Mouse (Mus musculus): ENCODE results near the gene Sall1. TPM values are rescaled to one million over a fixed set of nuclear protein-coding genes. Genes with fewer than 3 reads are reported as not detected.

The Sall1 gene
- polyA plus RNA-seq (2016; fragmentation: Nextera tagmentation; extraction: Ambion mirVana), result 11.1 and 17.8 TPM in 2 replicates

DNA sequence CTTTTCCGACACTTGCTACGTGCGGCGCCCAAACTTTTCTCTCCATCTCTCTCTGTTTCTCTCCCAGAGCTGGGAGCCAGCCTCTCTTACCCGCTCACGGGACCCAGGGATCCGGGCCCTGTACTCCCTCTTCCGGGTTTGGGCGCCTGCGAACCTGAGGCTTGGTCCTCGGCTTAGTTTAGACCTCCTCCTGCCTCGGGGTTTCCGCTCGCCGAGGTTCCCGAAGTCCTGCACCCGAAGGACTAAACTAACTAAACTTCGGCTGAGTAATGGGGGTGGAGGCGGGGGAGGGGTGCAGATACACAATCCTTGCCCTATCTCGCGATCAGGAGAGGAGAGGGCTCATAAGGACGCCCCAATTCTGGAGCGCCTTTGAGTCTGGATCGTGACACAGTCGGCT is at the start of gene Sall1:
Gene Sall1 (minus strand): TSS at position 223 of the 400 bp plus-strand sequence.
- peaks cover 77% of the 10 kb centered on the region for H3K4me1 ChIP-seq (replicated peaks)

DNA sequence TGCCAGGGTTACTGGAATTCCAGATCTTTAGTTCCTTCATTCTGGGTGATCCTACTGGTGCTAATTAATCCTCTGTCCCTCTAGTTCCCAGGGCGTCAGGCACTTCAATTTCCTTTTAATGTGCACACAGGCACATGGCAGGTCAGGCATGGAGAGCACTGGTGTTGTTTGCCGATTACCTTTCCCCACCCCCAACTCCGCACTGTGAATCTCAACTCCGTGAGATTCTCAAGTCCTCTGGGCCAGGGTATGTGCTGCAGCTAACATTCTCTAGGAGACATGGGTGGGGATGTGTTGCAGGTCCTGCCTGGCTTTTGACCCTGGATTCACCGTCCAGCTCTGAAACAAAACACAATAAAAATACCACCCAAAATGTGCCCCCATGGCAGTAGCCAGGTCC is 46.0 kb upstream of the Sall1 start:
- Histone ChIP-seq H3K36me3 (no peaks in the 10 kb centered on the region), H3K27me3 (ENCODE audit: insufficient read depth, poor library complexity, severe bottlenecking) (no peaks in the 10 kb centered on the region), H3K27ac (no peak overlapping the region), H3K9me3 (no peaks in the 10 kb centered on the region), H3K4me3 (no peak overlapping the region), H3K4me1 (replicated peaks) (peaks cover 10% of the 10 kb centered on the region)
- WGBS, result 49% methylated on average over 5 of the region's 5 CpGs
- no peak for DNase-seq (ENCODE audit: low spot score)

More for the DNA sequence above, at the start of gene Sall1:
- Histone ChIP-seq H3K27me3 (ENCODE audit: insufficient read depth, poor library complexity, severe bottlenecking) (peaks cover 83% of the 10 kb centered on the region), H3K9me3 (no peaks in the 10 kb centered on the region), H3K4me3 (peak within 1 kb of the TSS; percentile 84), H3K36me3 (no peaks in the 10 kb centered on the region), H3K27ac (peak within 1 kb of the TSS; percentile 98)
- WGBS, result under 1% methylated on average over 25 of the region's 25 CpGs
- DNase-seq (ENCODE audit: low spot score), result no peak

DNA sequence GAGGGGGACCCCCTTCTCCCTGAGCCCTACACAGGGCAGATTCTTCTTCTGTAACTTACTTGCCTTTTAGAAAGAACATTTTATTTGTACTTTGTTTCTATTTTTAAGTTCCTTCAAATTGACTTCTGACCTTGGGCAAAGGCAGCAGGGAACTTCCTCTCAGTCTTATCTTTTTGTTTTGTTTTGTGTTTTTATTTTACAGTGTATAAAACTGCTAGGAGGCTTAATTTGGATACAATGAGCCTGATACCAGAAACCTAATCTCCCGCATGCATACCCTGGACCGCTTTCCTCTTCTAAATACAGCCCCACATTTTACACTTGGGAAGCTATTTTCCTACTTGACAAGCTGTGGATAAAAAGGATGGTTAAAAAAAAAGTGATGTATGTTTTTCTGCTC is 35.2 kb upstream of the Sall1 start:
- peaks cover 8% of the 10 kb centered on the region; the same call in 1 of the 2 replicates for H3K27me3 ChIP-seq (ENCODE audit: insufficient read depth, poor library complexity, severe bottlenecking)
- no peaks in the 10 kb centered on the region for H3K36me3 ChIP-seq
- no peaks in the 10 kb centered on the region for H3K9me3 ChIP-seq
- WGBS, result 84% methylated on average over 2 of the region's 2 CpGs
- H3K4me1 ChIP-seq (replicated peaks), result peaks cover 11% of the 10 kb centered on the region; the same call in 1 of the 2 replicates
- no peak overlapping the region for H3K27ac ChIP-seq
- no peak for DNase-seq (ENCODE audit: low spot score)
- H3K4me3 ChIP-seq, result no peak overlapping the region

DNA sequence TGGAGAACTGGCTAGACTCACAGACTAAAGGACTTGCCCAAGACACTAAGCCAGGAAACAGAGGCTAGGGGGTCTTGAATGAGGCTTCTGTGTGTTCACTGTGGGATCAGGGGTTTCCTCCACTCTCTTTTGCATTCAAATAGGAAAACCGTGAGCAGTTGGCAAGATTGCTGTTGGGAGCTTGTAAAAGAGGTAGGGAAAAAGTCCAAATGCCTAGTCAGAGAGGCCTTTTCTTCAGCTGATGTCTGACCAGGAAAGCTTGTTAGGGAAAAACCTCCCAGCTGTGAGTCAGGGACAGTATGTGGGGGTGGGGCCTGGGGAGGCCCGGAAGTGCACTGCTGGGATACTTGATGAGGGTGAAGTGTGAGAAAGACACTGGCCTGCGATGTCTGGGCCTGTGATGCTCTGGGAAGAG is 29.0 kb upstream of the Sall1 start:
- no peak for DNase-seq (ENCODE audit: low spot score)
- 16% methylated on average over 3 of the region's 3 CpGs for WGBS
- Histone ChIP-seq H3K4me1 (replicated peaks) (peaks cover 15% of the 10 kb centered on the region), H3K27me3 (ENCODE audit: insufficient read depth, poor library complexity, severe bottlenecking) (no peaks in the 10 kb centered on the region), H3K9me3 (no peaks in the 10 kb centered on the region), H3K4me3 (no peak overlapping the region), H3K27ac (peak overlapping the region; percentile 50; the same call in 1 of the 2 replicates), H3K36me3 (no peaks in the 10 kb centered on the region)

GRCm38 (mm10) chr8:89067499-89067898 is 23.5 kb upstream of the Sall1 start:
- Histone ChIP-seq H3K27ac (no peak overlapping the region), H3K9me3 (no peaks in the 10 kb centered on the region), H3K4me3 (no peak overlapping the region), H3K27me3 (ENCODE audit: insufficient read depth, poor library complexity, severe bottlenecking) (no peaks in the 10 kb centered on the region), H3K4me1 (replicated peaks) (peaks cover 6% of the 10 kb centered on the region), H3K36me3 (no peaks in the 10 kb centered on the region)
- DNase-seq (ENCODE audit: low spot score), result no peak
- WGBS, result 82% methylated on average over 3 of the region's 3 CpGs

- WGBS, result 55% methylated on average over 9 of the region's 9 CpGs
- H3K27ac ChIP-seq, result no peak overlapping the region
- DNase-seq (ENCODE audit: low spot score), result no peak
Measured at GRCm38 (mm10) chr8:89064042-89064441, 20.1 kb upstream of the Sall1 start.

DNA sequence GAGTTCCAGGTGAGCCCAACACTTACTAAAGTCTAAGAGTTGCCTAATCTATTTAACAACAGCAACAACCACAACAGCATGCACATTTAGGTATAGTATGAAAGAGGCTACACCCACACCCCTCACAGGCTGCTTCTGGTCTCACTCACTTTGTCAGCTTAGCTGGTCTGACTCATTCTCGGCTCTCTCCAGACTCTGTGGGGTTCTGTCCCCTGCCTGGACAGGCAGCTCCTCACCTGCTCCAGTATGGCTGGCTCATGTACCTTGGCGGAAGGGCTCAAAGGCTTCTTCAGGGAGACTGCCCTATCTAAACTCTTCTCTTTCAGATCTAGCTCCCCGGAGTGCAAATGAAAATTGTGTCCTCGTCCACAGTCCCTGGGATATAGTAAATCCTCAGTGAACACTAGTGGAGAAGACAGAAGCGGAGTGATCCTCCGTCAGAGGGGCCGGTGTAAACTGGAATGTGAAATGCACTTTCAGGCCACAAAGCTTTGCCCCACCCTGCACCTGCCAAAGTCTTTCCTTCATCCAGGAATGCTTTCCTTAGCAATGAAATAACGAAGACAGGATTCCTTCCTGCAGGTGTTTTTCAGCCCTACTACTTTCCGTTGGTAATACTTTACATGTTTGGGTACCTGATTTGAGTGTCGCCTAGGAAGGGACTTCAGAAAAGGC is 19.5 kb upstream of the Sall1 start:
- Histone ChIP-seq H3K4me1 (replicated peaks) (peaks cover 11% of the 10 kb centered on the region), H3K4me3 (no peak overlapping the region), H3K27ac (no peak overlapping the region), H3K9me3 (no peaks in the 10 kb centered on the region), H3K36me3 (no peaks in the 10 kb centered on the region), H3K27me3 (ENCODE audit: insufficient read depth, poor library complexity, severe bottlenecking) (no peaks in the 10 kb centered on the region)
- 78% methylated on average over 10 of the region's 10 CpGs for WGBS
- DNase-seq (ENCODE audit: low spot score), result no peak

More at GRCm38 (mm10) chr8:89064042-89064441, 20.1 kb upstream of the Sall1 start:
- H3K9me3 ChIP-seq, result no peaks in the 10 kb centered on the region
- peaks cover 9% of the 10 kb centered on the region for H3K4me1 ChIP-seq (replicated peaks)
- H3K27me3 ChIP-seq (ENCODE audit: insufficient read depth, poor library complexity, severe bottlenecking), result no peaks in the 10 kb centered on the region
- H3K4me3 ChIP-seq, result no peak overlapping the region
- no peaks in the 10 kb centered on the region for H3K36me3 ChIP-seq

DNA sequence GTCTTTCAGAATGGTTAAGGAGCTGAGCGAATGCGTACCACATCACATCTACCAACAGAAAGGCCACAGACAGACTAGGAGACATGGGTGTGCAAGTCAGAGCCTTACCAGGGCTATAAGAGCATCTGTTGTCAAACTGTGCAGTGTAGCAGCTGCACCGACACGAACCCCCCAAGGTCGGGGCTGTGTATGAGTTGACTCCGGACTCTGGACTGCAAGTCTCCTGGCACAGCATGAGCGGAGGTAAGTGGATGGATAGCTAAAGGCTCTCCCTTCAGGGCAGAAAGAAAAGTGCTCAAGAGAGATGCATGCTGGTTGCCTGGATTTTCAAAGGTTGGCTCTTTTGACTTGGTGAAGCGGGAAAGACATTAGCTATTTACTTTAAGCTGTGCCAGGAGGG is 16.8 kb upstream of the Sall1 start:
- Histone ChIP-seq H3K27me3 (ENCODE audit: insufficient read depth, poor library complexity, severe bottlenecking) (no peaks in the 10 kb centered on the region), H3K27ac (no peak overlapping the region), H3K9me3 (no peaks in the 10 kb centered on the region), H3K4me1 (replicated peaks) (peaks cover 22% of the 10 kb centered on the region), H3K4me3 (no peak overlapping the region), H3K36me3 (no peaks in the 10 kb centered on the region)
- WGBS, result 91% methylated on average over 8 of the region's 8 CpGs
- DNase-seq (ENCODE audit: low spot score), result no peak

GRCm38 (mm10) chr8:89059507-89059906 is 15.5 kb upstream of the Sall1 start:
- H3K4me1 ChIP-seq (replicated peaks), result peaks cover 26% of the 10 kb centered on the region
- no peaks in the 10 kb centered on the region for H3K27me3 ChIP-seq (ENCODE audit: insufficient read depth, poor library complexity, severe bottlenecking)
- no peak overlapping the region for H3K27ac ChIP-seq
- H3K36me3 ChIP-seq, result no peaks in the 10 kb centered on the region
- no peak overlapping the region for H3K4me3 ChIP-seq
- no peaks in the 10 kb centered on the region for H3K9me3 ChIP-seq
- no peak for DNase-seq (ENCODE audit: low spot score)
- 60% methylated on average over 6 of the region's 6 CpGs for WGBS

DNA sequence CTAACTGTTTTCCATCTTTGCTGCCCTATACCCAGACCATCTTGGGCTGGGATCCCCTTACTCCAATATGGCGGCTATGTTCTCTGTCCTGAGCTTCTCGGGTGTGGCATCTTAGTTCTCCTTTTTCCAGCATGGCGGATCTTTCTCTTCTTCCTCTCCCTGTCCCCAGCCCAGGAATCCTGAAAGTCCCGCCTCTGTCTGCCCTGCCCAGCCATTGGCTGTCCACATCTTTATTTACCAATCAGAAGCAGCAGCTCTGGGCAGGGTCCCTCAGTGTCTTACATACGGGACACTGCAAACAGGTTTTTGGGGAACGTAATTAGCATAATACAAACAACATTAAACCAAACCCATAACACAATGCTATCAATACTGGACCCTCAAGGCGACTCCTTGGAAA is 8.9 kb upstream of the Sall1 start:
- peaks cover 27% of the 10 kb centered on the region for H3K27me3 ChIP-seq (ENCODE audit: insufficient read depth, poor library complexity, severe bottlenecking)
- no peaks in the 10 kb centered on the region for H3K36me3 ChIP-seq
- no peak for DNase-seq (ENCODE audit: low spot score)
- no peaks in the 10 kb centered on the region for H3K9me3 ChIP-seq
- H3K4me3 ChIP-seq, result no peak overlapping the region
- peaks cover 28% of the 10 kb centered on the region for H3K4me1 ChIP-seq (replicated peaks)
- no peak overlapping the region for H3K27ac ChIP-seq
- WGBS, result 90% methylated on average over 7 of the region's 7 CpGs

- no peaks in the 10 kb centered on the region for H3K9me3 ChIP-seq
- peak; percentile 50 for DNase-seq (ENCODE audit: low spot score)
- peaks cover 80% of the 10 kb centered on the region for H3K27me3 ChIP-seq (ENCODE audit: insufficient read depth, poor library complexity, severe bottlenecking)
- no peaks in the 10 kb centered on the region for H3K36me3 ChIP-seq
- under 1% methylated on average over 26 of the region's 26 CpGs for WGBS
- H3K4me1 ChIP-seq (replicated peaks), result peaks cover 53% of the 10 kb centered on the region
- peak overlapping the region; percentile 98; the same call in 1 of the 2 replicates for H3K27ac ChIP-seq
- peak overlapping the region; percentile 84 for H3K4me3 ChIP-seq
Measured at GRCm38 (mm10) chr8:89046639-89047348, 2.8 kb upstream of the Sall1 start.

DNA sequence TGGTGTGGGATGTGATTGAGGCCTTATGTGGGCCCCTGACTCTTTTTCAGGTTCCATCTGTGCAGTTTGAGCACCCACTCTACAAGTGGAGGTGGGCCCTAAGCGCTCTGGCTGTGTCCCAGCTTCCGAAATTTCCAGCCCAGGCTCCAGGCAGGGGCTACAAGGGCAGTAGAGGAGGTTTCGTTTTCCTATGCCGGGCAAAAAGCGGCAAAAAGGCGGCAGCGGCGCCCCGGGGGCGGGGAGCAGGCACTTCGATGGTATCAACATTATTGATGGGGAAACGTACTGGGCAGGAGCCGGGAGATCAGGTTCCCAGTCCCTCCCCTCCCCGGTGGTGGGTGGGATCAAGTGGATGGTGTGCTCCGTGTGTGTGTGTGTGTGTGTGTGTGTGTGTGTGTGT is 2.3 kb upstream of the Sall1 start:
- Histone ChIP-seq H3K27ac (peak overlapping the region; percentile 98), H3K4me1 (replicated peaks) (peaks cover 58% of the 10 kb centered on the region), H3K4me3 (peak overlapping the region; percentile 84), H3K27me3 (ENCODE audit: insufficient read depth, poor library complexity, severe bottlenecking) (peaks cover 80% of the 10 kb centered on the region), H3K36me3 (no peaks in the 10 kb centered on the region), H3K9me3 (no peaks in the 10 kb centered on the region)
- under 1% methylated on average over 15 of the region's 15 CpGs for WGBS
- DNase-seq (ENCODE audit: low spot score), result peak; percentile 64

GRCm38 (mm10) chr8:89045726-89046125 is 1.8 kb upstream of the Sall1 start:
- peak; percentile 58 for DNase-seq (ENCODE audit: low spot score)
- peaks cover 63% of the 10 kb centered on the region for H3K4me1 ChIP-seq (replicated peaks)
- under 1% methylated on average over 17 of the region's 17 CpGs for WGBS
- no peaks in the 10 kb centered on the region for H3K36me3 ChIP-seq
- peak overlapping the region; percentile 84 for H3K4me3 ChIP-seq
- H3K27me3 ChIP-seq (ENCODE audit: insufficient read depth, poor library complexity, severe bottlenecking), result peaks cover 83% of the 10 kb centered on the region
- no peaks in the 10 kb centered on the region for H3K9me3 ChIP-seq
- H3K27ac ChIP-seq, result peak overlapping the region; percentile 98

Measured in hindbrain, embryonic 10.5 days (tissue).